Mouse (Mus musculus): Measurements from ENCODE around the gene Heatr9.

Gene Heatr9

GRCm38 (mm10) chr11:83529024-83529423 lies 7.0 kb upstream of the Heatr9 start:
- DNase-seq = no peak

- DNase-seq = no peak
These were observed 3.6 kb downstream of the Heatr9 start for GRCm38 (mm10) chr11:83518371-83518770.

GRCm38 (mm10) chr11:83517153-83517552 lies 4.8 kb downstream of the Heatr9 start:
- no peak for DNase-seq

GRCm38 (mm10) chr11:83509521-83509920 lies 12.5 kb downstream of the Heatr9 start:
- DNase-seq = no peak

- DNase-seq = no peak
These were observed 17.7 kb downstream of the Heatr9 start for GRCm38 (mm10) chr11:83504308-83504707.

GRCm38 (mm10) chr11:83495571-83495970 lies 26.4 kb downstream of the Heatr9 start:
- no peak for DNase-seq

- no peak for DNase-seq
These were observed 30.5 kb downstream of the Heatr9 start for GRCm38 (mm10) chr11:83491488-83491887.

GRCm38 (mm10) chr11:83473235-83474016 lies 48.5 kb downstream of the Heatr9 start:
- DNase-seq = peak; percentile 78

- peak; percentile 99 for DNase-seq
These were observed 49.4 kb downstream of the Heatr9 start, which contains the start of gene Taf15 for GRCm38 (mm10) chr11:83472324-83473234. Taf15 (plus strand) TSS chr11:83473086.

- peak; percentile 39 for DNase-seq
These were observed 50.2 kb downstream of the Heatr9 start for GRCm38 (mm10) chr11:83471766-83472165.

GRCm38 (mm10) chr11:83468765-83469164 lies 53.2 kb downstream of the Heatr9 start:
- DNase-seq = no peak

GRCm38 (mm10) chr11:83467120-83467652 lies 54.8 kb downstream of the Heatr9 start:
- peak; percentile 77 for DNase-seq

- peak; percentile 67 for DNase-seq
These were observed 56.0 kb downstream of the Heatr9 start for GRCm38 (mm10) chr11:83465976-83466375.

- DNase-seq = peak; percentile 62
These were observed 59.2 kb downstream of the Heatr9 start, which contains the start of gene Mmp28 for GRCm38 (mm10) chr11:83462711-83463244. Mmp28 (minus strand) TSS chr11:83463071.

All from kidney, adult 9 months (tissue).